Mouse (Mus musculus) C2C12 (cell line): Measurements from ENCODE around the gene Desi1.
A peak's percentile ranks its signal among the peaks of the same experiment; 100 is the strongest.

Source experiments
- CTCF ChIP-seq: IDR thresholded peaks from one replicate; pipeline ENCODE4 v1.5.1; 2011; ENCODE audit not compliant: control insufficient read depth, insufficient read depth, insufficient read length
- FOSL1 ChIP-seq: IDR thresholded peaks from one replicate; pipeline ENCODE4 v1.8.0; 2011; ENCODE audit warnings: mild to moderate bottlenecking, low read length; ENCODE audit not compliant: poor library complexity, insufficient read depth, severe bottlenecking
- MAX ChIP-seq: IDR thresholded peaks from one replicate; pipeline ENCODE4 v1.6.1; 2011; ENCODE audit warnings: mild to moderate bottlenecking, control low read depth
- MYOD1 ChIP-seq: IDR thresholded peaks from one replicate; pipeline ENCODE4 v1.6.1; 2011; ENCODE audit warnings: low read depth; ENCODE audit not compliant: control insufficient read depth, insufficient read length
- MYOG ChIP-seq: IDR thresholded peaks from one replicate; pipeline ENCODE4 v1.6.1; 2011; ENCODE audit not compliant: control insufficient read depth, insufficient read length; ENCODE audit errors: extremely low read depth
- USF1 ChIP-seq: IDR thresholded peaks from one replicate; pipeline ENCODE4 v1.6.1; 2011; ENCODE audit warnings: low read depth, mild to moderate bottlenecking, control low read depth, moderate library complexity

DNA sequence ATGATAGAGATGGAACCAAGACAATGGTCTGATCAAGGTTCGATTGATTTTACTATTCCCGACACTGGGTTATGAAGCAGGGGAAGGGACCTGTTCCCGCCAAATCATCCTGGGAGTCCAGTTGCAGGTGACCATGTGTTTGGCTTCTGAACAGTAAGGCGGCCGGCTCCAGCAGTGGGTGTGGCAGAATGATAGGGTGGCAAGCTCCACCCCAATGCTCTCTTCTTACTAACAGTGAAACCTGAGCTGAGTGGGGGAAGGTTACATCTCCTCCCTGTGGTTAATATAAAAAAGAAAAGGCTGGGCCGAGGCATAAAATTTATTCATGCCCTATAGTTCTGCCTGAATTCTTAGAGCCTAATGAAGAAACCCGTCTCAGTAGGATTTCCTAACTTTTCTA, 64.5 kb downstream of the Desi1 start:
- TF ChIP-seq CTCF (no peak), MYOG (no peak), USF1 (no peak), MYOD1 (peak; percentile 27), MAX (no peak), FOSL1 (no peak)
